Mouse (Mus musculus) macrophage (primary cell): Measurements from ENCODE around the gene Lrrc3. TPM values are rescaled to one million over a fixed set of nuclear protein-coding genes. Genes with fewer than 3 reads are reported as not detected.
"Not testable (repeated sequence)": the region's sequence is repeated elsewhere in the genome, so short reads cannot be mapped to it uniquely, and the experiment has no call there.

ENCODE experiments used
- H3K27ac ChIP-seq: fragments of 350-480 bp; formaldehyde crosslinking; 2 replicates; pipeline ENCODE4 v1.9.0; 2021
- H3K36me3 ChIP-seq: fragments of 350-480 bp; formaldehyde crosslinking; 2 replicates; pipeline ENCODE4 v1.9.0; 2021; ENCODE audit errors: inconsistent target
- H3K4me3 ChIP-seq: fragments of 350-480 bp; formaldehyde crosslinking; 2 replicates; pipeline ENCODE4 v1.9.0; 2021; ENCODE audit errors: inconsistent target
- H3K79me2 ChIP-seq: fragments of 350-480 bp; formaldehyde crosslinking; 2 replicates; pipeline ENCODE4 v1.9.0; 2021; ENCODE audit errors: inconsistent target
- WGBS: methylation state at CpG from one replicate; pipeline ENCODE4 v1.1.7; 2026; ENCODE audit warnings: inconsistent platforms; ENCODE audit not compliant: missing documents; 5-methylcytosine and 5-hydroxymethylcytosine counted together
- polyA plus RNA-seq: library from polyadenylated mRNA; stranded (reverse); fragments of 250-400 nt; gene quantifications from 3 replicates; pipeline ENCODE4 v1.2.4, GENCODE M21; 2018; ENCODE audit warnings: inconsistent platforms
- total RNA-seq, 78 experiments: library from RNA; depleted of rRNA; stranded (reverse); fragments of 250-400 nt; gene quantifications; 1 replicate in 9 of 78; 2 replicates in 24 of 78; 3 replicates in 43 of 78; 4 replicates in 2 of 78; pipeline ENCODE4 v1.2.4; 2018; ENCODE audit warnings: inconsistent platforms in 56 of 78

Lrrc3 gene
- under 1 TPM in 2 of 26 experiments, not detected in 24; 0.19 to 0.26 TPM for total RNA-seq (2018; cell fraction: chromatin; rRNA removed)
- under 1 TPM in 16 of 26 experiments, not detected in 10; 0.03 to 0.09 (median 0.05) TPM for total RNA-seq (2018; cell fraction: cytosol; rRNA removed)
- under 1 TPM in 7 of 26 experiments, not detected in 19; 0.11 to 0.24 (median 0.17) TPM for total RNA-seq (2018; cell fraction: nucleus; rRNA removed)
- 0.09 TPM in 1 of 3 replicates, not detected in the others for polyA plus RNA-seq

GRCm38 (mm10) chr10:77902211-77902893 is at the start of gene Lrrc3:
TSS of gene Lrrc3 (minus strand) at chr10:77902536.
- Histone ChIP-seq H3K4me3 (no peak within 1 kb of the TSS), H3K79me2 (no peaks in the 10 kb centered on the region), H3K27ac (no peak within 1 kb of the TSS), H3K36me3 (no peaks in the 10 kb centered on the region)
- WGBS, result 0% methylated on average over 33 of the region's 46 CpGs

- H3K36me3 ChIP-seq, H3K4me3 ChIP-seq, H3K79me2 ChIP-seq, H3K27ac ChIP-seq: not testable (repeated sequence)
- WGBS, result 93% methylated on average over 4 of the region's 12 CpGs
These were observed 48.1 kb upstream of the Lrrc3 start for GRCm38 (mm10) chr10:77950468-77950867.

GRCm38 (mm10) chr10:77939685-77940084 is 37.3 kb upstream of the Lrrc3 start:
- H3K27ac ChIP-seq, result no peak overlapping the region
- peaks cover 3% of the 10 kb centered on the region; the same call in 1 of the 2 replicates for H3K36me3 ChIP-seq
- 94% methylated on average over 2 of the region's 2 CpGs for WGBS
- H3K79me2 ChIP-seq, result no peaks in the 10 kb centered on the region
- H3K4me3 ChIP-seq, result no peak overlapping the region

- H3K36me3 ChIP-seq, result no peaks in the 10 kb centered on the region
- no peak overlapping the region for H3K27ac ChIP-seq
- H3K4me3 ChIP-seq, result no peak overlapping the region
- H3K79me2 ChIP-seq, result no peaks in the 10 kb centered on the region
- WGBS, result 92% methylated on average over 10 of the region's 10 CpGs
These were observed 25.0 kb upstream of the Lrrc3 start for GRCm38 (mm10) chr10:77927375-77927774.

GRCm38 (mm10) chr10:77926140-77926539 is 23.8 kb upstream of the Lrrc3 start:
- H3K36me3 ChIP-seq, result no peaks in the 10 kb centered on the region
- 31% methylated on average over 7 of the region's 7 CpGs for WGBS
- no peaks in the 10 kb centered on the region for H3K79me2 ChIP-seq
- no peak overlapping the region for H3K4me3 ChIP-seq
- H3K27ac ChIP-seq, result no peak overlapping the region

GRCm38 (mm10) chr10:77922681-77923080 is 20.3 kb upstream of the Lrrc3 start:
- Histone ChIP-seq H3K27ac (no peak overlapping the region), H3K4me3 (no peak overlapping the region), H3K79me2 (no peaks in the 10 kb centered on the region), H3K36me3 (no peaks in the 10 kb centered on the region; the same call in 1 of the 2 replicates)
- WGBS, result 52% methylated on average over 4 of the region's 4 CpGs

- no peaks in the 10 kb centered on the region; the same call in 1 of the 2 replicates for H3K36me3 ChIP-seq
- H3K79me2 ChIP-seq, result no peaks in the 10 kb centered on the region
- H3K4me3 ChIP-seq, result no peak overlapping the region
- WGBS, result 94% methylated on average over 5 of the region's 5 CpGs
- H3K27ac ChIP-seq, result no peak overlapping the region
These were observed 18.7 kb upstream of the Lrrc3 start for GRCm38 (mm10) chr10:77921009-77921408.

- Histone ChIP-seq H3K4me3 (no peak overlapping the region), H3K36me3 (no peaks in the 10 kb centered on the region; the same call in 1 of the 2 replicates), H3K79me2 (no peaks in the 10 kb centered on the region), H3K27ac (no peak overlapping the region)
- WGBS, result 71% methylated on average over 7 of the region's 8 CpGs
These were observed 14.4 kb upstream of the Lrrc3 start for GRCm38 (mm10) chr10:77916636-77917335.

- 79% methylated on average over 4 of the region's 4 CpGs for WGBS
These were observed 11.0 kb upstream of the Lrrc3 start for GRCm38 (mm10) chr10:77913292-77913691.

GRCm38 (mm10) chr10:77912605-77913004 is 10.3 kb upstream of the Lrrc3 start:
- no peak overlapping the region for H3K27ac ChIP-seq
- WGBS, result 61% methylated on average over 7 of the region's 7 CpGs
- no peaks in the 10 kb centered on the region for H3K79me2 ChIP-seq
- H3K36me3 ChIP-seq, result no peaks in the 10 kb centered on the region
- H3K4me3 ChIP-seq, result no peak overlapping the region

More at GRCm38 (mm10) chr10:77913292-77913691, 11.0 kb upstream of the Lrrc3 start:
- H3K4me3 ChIP-seq, result no peak overlapping the region
- no peak overlapping the region for H3K27ac ChIP-seq
- no peaks in the 10 kb centered on the region for H3K36me3 ChIP-seq
- H3K79me2 ChIP-seq, result no peaks in the 10 kb centered on the region

GRCm38 (mm10) chr10:77902894-77903715 is 769 bp upstream of the Lrrc3 start:
- 5% methylated on average over 35 of the region's 35 CpGs for WGBS
- Histone ChIP-seq H3K27ac (no peak overlapping the region), H3K4me3 (no peak overlapping the region), H3K36me3 (no peaks in the 10 kb centered on the region), H3K79me2 (no peaks in the 10 kb centered on the region)

GRCm38 (mm10) chr10:77901871-77902210 is 495 bp downstream of the Lrrc3 start:
- H3K36me3 ChIP-seq, result no peaks in the 10 kb centered on the region
- H3K79me2 ChIP-seq, result no peaks in the 10 kb centered on the region
- WGBS, result 14% methylated on average over 12 of the region's 14 CpGs
- no peak overlapping the region for H3K27ac ChIP-seq
- no peak overlapping the region for H3K4me3 ChIP-seq

- WGBS, result 92% methylated on average over 27 of the region's 27 CpGs
- Histone ChIP-seq H3K27ac (no peak overlapping the region), H3K36me3 (no peaks in the 10 kb centered on the region), H3K79me2 (no peaks in the 10 kb centered on the region), H3K4me3 (no peak overlapping the region)
These were observed 1.2 kb downstream of the Lrrc3 start for GRCm38 (mm10) chr10:77900903-77901818.
